Mouse (Mus musculus): ENCODE measurements around the gene Spocd1. TPM values are rescaled to one million over a fixed set of nuclear protein-coding genes. Genes with fewer than 3 reads are reported as not detected.

Spocd1 gene
- total RNA-seq, 1 experiment from 2014 or later: not detected

DNA sequence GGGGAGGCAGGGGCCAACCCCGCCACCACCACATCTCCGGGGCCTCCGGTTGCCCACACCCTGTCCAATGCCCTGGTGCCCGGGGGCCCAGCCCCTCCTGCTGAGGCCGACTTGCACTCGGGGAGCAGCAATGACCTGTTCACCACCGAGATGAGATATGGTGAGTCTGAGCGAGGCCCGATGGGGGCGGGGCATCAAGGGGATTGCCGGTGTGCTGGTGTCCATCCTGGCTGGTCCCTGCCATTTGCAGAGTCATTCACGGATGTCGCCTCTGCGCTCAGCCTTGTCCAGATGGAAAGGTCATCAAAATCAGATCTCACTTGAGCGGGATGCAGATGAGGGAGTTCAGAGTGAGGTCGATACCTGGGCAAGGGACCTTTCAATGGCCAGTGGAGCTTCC, 63.7 kb downstream of the Spocd1 start:
- ATAC-seq (replicated peaks; ENCODE audit: insufficient number of reproducible peaks, low FRiP score, low TSS enrichment, poor library complexity, severe bottlenecking): no peak

DNA sequence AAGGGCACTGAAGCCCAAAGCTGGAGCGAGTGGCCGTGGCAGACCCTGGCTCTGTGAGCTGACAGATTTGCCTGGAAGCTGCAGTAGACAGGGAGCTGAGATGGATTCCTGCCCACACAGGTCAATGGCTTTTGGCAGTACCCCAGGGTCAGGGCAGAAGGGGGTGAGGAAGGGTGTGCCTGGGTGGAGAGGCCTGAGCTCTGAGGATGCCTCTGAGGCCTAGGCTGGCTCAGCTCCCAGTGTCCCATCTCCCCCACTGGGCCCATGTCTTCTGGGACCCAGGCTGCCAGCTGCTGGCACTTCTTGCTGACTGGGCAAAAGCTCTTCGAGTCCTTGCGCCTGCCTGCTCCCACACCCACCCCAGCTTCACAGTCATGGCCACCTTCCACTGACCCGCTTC, 64.2 kb downstream of the Spocd1 start:
- ATAC-seq (replicated peaks; ENCODE audit: insufficient number of reproducible peaks, low FRiP score, low TSS enrichment, poor library complexity, severe bottlenecking): no peak

DNA sequence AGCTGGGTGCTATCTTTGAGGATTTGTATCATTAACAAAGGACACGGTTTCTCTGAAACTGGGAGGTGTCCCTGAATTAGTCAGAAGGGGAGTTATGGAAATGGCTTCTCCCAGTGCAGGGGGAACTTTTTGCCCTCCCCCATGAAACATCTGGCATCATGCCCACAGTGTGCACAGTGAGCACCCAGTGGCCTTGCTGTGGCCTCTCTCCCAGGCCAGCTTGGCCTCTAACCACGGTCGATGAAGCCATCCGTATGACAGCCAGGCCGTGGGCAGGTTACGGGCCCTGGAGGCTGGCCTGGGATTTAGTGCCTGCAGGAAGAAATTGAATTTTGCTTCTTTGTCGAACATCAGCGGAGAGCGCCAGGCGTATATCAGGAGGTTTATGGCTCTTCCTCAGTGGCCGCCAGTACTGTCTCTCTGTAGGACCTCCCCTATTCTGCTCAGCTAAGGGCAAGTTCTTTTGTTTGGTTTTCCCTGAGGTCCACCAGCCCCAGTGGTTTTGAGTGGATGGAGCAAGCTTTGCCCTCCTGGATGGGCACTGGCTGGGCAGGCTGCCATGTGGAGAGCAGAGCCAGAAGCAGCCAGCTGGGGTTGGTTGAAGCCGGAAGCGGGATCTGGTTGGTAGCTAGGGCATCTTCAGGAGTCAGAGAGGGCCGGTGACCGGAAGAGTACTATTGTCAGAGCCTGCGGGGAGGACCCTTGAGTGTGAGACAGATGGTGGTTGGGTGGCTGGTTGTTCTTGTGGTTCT, 65.1 kb downstream of the Spocd1 start:
- ATAC-seq (replicated peaks; ENCODE audit: insufficient number of reproducible peaks, low FRiP score, low TSS enrichment, poor library complexity, severe bottlenecking): no peak

DNA sequence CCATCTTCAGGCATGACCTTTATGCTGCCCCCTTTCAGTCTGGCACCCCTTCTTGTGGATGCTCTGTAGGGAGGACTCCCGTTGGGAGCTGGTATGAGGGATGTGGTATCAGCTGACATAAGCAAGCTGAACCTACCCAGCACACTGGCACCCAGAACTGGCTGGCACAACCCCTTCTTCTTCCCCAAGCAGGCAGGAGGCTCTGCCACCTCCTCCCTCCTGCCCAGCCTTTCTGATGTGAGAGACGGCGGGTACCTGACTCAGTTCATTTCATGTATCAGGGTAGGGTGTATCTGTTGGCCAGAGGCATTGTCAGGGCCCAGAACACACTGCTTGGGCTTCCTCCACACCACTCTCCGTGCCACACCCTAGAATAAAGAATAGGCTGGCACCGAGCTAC, 65.7 kb downstream of the Spocd1 start:
- no peak for ATAC-seq (replicated peaks; ENCODE audit: insufficient number of reproducible peaks, low FRiP score, low TSS enrichment, poor library complexity, severe bottlenecking)

DNA sequence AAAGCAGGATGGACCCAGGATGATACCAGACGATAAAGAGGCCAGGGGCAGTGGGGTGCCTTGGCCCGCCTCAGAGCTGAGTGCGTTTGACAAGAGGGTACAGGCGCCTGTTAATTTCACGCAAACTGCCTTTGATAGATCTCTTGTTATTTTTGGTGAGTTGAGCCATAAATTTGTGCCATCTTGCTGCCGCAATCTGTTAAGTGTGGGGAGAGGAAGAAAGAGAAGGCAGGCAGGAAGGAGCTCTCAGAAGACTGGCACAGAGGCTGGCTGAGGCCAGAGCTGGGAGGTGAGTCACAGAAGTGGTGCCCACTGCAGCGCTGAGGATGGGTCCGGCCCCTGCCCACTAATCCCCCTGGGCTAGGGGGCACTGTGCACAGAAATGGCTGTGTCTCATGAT, 66.2 kb downstream of the Spocd1 start:
- no peak for ATAC-seq (replicated peaks; ENCODE audit: insufficient number of reproducible peaks, low FRiP score, low TSS enrichment, poor library complexity, severe bottlenecking)

DNA sequence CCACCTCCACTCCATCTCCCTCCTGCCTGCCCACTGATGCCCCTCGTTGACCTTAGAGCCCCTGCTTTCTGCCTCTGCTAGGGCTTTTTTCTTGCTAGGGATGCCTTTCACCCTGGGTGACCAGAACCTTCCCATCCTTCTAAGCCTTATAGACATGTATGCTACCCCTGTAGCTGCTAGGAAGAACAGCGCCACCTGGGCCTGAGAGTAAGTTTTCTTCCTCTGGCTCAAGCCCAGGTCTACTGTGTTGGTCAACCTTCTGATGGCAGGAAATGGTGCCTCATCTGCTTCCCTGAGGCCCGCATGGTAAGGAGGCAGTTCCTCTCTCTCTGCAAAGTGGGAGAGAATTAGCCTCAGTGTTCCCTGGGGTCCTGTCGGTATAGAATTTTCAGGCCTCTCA, 67.0 kb downstream of the Spocd1 start:
- no peak for ATAC-seq (replicated peaks; ENCODE audit: insufficient number of reproducible peaks, low FRiP score, low TSS enrichment, poor library complexity, severe bottlenecking)

DNA sequence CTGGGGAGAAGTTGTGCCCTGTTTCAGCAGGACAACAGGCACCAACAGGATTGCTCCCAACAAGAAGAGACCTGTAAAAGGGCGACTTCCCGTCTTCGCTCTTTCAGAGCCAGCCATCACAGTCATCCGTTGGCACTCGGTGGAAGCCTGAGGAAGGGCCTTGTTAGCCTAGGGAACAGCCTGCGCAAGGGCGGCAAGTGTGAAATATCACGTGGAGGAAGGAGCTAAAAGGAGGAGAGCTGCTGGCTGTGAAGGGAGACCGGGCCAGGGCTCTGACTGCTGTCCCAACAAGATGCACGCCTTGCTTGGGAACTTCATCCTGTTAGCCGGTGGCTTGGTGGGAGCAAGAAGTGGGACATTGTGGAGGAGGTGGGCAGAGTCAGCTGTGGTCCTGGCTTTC, 69.1 kb downstream of the Spocd1 start:
- ATAC-seq (replicated peaks; ENCODE audit: insufficient number of reproducible peaks, low FRiP score, low TSS enrichment, poor library complexity, severe bottlenecking): no peak

DNA sequence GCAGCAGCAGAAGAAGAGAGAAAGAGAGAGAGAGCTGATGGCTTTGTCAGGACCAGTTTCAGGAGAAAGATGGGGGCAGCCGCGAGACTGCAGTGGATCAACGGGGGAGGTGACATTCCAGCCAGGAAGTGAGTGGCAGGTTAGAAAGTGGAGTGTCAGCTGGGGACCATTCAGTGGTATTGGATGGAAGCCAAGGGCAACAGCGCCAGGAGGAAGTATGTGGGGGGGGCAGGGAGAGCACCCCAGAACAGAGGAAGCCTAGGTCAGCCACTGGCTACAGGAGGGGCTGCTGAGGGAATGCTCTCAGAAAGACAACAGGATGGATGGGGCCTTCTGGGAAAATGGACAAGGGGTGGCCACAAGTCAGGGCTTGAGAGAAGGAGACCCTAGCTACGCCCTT, 72.7 kb downstream of the Spocd1 start:
- no peak for ATAC-seq (replicated peaks; ENCODE audit: insufficient number of reproducible peaks, low FRiP score, low TSS enrichment, poor library complexity, severe bottlenecking)

DNA sequence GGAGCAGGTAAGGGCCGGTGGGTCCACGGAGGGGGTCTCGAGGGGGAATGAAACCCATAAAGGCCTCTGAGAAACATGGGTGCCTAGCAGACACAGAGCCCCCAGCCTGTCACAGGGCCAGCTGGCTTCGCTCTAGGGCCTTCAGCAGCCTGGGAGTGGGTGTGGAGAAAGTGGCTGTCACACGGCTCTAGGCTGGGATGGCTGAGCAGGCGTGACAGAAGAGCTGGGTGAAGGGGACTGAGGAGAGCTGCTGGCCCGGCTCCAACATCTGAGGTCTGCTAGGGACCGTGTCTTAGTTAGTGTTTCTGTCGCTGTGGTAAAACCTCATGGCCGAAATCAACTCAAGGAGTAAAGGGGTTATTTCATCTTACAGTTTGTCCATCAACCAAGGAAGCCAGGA, 73.1 kb downstream of the Spocd1 start:
- ATAC-seq (replicated peaks; ENCODE audit: insufficient number of reproducible peaks, low FRiP score, low TSS enrichment, poor library complexity, severe bottlenecking): no peak

DNA sequence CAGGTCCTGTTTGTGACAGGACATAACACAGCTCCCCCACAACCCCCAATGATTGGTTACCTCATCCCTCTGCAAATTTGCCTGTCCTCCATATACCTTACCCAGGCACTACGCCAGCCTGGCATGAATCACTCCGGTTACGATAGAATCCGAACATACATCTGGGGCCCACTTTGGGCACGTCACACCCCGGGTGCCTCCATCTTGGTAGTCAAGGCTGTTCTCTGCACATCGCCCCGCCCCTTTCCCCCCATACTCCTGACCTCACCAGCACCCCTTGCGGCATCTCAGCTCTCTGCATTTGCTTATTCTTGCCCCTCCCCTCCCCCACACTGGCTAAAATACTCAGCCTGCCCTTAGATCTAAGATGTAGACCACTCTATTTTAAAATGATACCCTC, 76.5 kb downstream of the Spocd1 start:
- ATAC-seq (replicated peaks; ENCODE audit: insufficient number of reproducible peaks, low FRiP score, low TSS enrichment, poor library complexity, severe bottlenecking): no peak

DNA sequence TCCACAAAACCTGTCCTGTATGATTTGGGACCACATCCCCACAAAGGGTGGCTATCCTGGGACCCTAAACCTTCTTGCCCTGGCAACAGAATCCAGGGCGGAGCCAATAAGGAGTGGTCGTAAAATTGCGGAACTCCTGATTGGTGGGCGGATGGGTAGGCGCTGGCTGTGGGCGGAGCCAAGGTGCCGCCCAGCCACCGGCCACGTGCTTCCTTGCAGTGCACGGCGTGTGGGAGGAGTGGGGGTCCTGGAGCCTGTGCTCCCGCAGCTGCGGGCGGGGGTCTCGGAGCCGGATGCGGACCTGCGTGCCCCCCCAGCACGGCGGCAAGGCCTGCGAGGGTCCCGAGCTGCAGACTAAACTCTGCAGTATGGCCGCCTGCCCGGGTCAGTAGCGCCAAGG, 77.5 kb downstream of the Spocd1 start:
- ATAC-seq (replicated peaks; ENCODE audit: insufficient number of reproducible peaks, low FRiP score, low TSS enrichment, poor library complexity, severe bottlenecking): no peak

Other genes with a start within 250 kb of the Spocd1 start
- 4.0 to 6.4 TPM (median 4.1 TPM) in 3 replicates for gene Tmem39b, start 232.4 kb upstream of the Spocd1 start, total RNA-seq (2017)
- 89.2 to 110 TPM (median 89.5 TPM) in 3 replicates for gene Khdrbs1, start 186.9 kb upstream of the Spocd1 start, total RNA-seq (2017)
- 478 to 539 TPM (median 505 TPM) in 3 replicates for gene Ptp4a2, start 118.0 kb upstream of the Spocd1 start, total RNA-seq (2017)
- gene Adgrb2, start 55.6 kb downstream of the Spocd1 start, total RNA-seq (2017): 2.0 to 2.3 TPM in 2 of 3 replicates, not detected in the other
- gene Col16a1, start 118.6 kb downstream of the Spocd1 start, total RNA-seq (2017): 0.19 TPM in 1 of 3 replicates, not detected in the others
- gene Pef1, start 173.3 kb downstream of the Spocd1 start, total RNA-seq (2017): 9.7 to 15.8 TPM (median 10.2 TPM) in 3 replicates
- not detected in 3 replicates for gene Hcrtr1, start 210.1 kb downstream of the Spocd1 start, total RNA-seq (2017)
- gene Tinagl1, start 245.9 kb downstream of the Spocd1 start, total RNA-seq (2017): not detected in 3 replicates